Mouse (Mus musculus): Measurements from ENCODE around the gene B3gnt3. TPM values are rescaled to one million over a fixed set of nuclear protein-coding genes. Genes with fewer than 3 reads are reported as not detected.

Gene B3gnt3
- polyA plus RNA-seq, 1 experiment = 0.77 TPM

DNA sequence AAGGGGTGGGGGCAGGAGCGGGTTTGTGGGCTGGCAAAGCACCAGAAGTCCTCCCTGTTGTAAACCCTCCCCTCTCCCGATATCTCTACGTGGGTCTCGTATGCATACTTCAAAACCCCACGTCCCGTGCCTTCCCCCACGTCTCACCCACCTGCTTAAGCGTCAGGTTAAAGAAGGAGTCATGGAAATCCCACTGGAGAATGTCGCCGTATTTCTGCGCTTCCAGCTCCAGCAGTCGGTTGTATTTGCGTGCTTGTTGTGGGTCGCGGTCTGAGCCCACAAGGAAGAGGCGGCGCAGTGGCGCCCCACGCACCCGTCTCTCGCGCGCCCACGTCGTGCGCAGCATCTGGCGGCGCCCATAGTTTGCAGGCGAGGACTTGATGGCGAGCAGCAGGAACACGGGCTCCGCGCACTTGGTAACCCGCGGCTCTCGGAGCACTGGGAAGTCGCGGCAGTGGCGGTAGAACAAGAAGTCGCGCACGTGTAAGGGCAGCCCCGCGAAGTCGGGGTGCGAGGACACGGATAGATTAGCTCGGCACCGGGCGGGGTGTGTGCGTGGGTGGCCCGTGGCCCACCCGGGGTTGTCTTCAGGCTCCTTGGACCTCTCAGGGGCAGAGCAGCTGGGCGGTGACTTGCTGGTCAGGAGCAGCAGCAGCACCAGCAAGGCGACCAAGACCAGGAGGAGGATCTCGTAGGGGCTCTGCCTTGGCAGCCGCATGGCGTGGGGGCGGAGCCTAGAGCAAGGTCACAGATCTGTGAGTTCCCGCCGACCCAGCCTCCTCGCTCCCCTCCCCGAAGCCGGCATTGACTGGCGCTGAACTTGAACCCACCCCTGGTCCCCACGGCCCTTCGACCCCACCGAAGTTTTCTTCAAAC lies 8.2 kb downstream of the B3gnt3 start:
- peaks cover 53% of the 10 kb centered on the region for H3K4me1 ChIP-seq
- peaks cover 26% of the 10 kb centered on the region for H3K36me3 ChIP-seq (replicated peaks; ENCODE audit: low read length)
- H3K27me3 ChIP-seq (replicated peaks) = peaks cover 33% of the 10 kb centered on the region
- H3K9me3 ChIP-seq = 0 out of 2 replicates have a peak, but pooled peaks cover 3% of the 10 kb centered on the region
- TF ChIP-seq FLI1 (IDR thresholded peaks at IDR 0.05; ENCODE audit: low read length) = no peak
- no peak for TF ChIP-seq GATA1 (IDR thresholded peaks at IDR 0.05; ENCODE audit: borderline replicate concordance, low read length)
- peak overlapping the region; percentile 87 for H3K4me3 ChIP-seq (replicated peaks)

DNA sequence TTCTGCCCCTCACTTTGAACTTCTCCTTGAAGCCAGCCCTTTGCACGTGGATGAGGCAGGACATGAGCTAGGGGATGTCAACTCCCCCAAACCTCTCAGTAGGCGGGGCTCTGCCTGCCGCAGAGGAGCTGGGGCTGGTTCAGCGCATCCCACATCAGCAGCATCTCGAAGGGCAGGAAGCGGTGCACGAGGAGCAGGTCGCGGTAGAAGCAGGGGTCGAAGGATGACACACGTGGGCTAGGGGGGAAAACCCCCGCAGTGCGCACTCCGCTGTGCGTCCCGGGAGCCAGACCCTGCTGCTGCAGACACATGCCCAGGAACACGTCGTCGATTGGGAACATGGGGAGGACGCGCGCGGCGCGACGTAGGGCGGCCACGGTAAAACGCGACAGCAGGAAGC lies 9.1 kb downstream of the B3gnt3 start:
- Histone ChIP-seq H3K36me3 (replicated peaks; ENCODE audit: low read length) (peaks cover 35% of the 10 kb centered on the region), H3K27me3 (replicated peaks) (peaks cover 33% of the 10 kb centered on the region), H3K4me3 (replicated peaks) (peak overlapping the region; percentile 87), H3K4me1 (peaks cover 54% of the 10 kb centered on the region), H3K9me3 (0 out of 2 replicates have a peak, but pooled peaks cover 3% of the 10 kb centered on the region)
- TF ChIP-seq FLI1 (IDR thresholded peaks at IDR 0.05; ENCODE audit: low read length) (no peak), GATA1 (IDR thresholded peaks at IDR 0.05; ENCODE audit: borderline replicate concordance, low read length) (no peak)

DNA sequence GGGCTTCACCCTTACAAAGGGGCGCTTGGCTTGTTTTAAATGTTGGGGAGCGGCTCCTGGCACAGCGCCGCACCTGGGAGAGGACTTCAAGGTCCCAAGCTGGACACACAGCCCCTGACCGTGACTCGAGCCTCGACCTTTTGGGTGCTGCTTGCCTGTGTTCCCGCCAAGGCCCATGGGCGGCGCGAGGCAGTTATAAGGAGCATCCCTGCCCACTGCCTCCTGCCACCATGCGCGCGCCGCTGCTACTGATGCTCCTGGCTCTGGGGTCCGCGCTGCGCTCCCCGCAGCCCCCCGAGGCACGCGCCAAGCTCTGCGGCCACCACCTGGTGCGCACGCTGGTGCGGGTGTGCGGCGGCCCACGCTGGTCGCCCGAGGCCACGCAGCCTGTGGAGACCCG lies 12.6 kb downstream of the B3gnt3 start, which contains the start of gene Insl3:
Insl3 (plus strand) TSS at position 187 of the 400 bp plus-strand sequence.
- 0 out of 2 replicates have a peak, but pooled peaks cover 3% of the 10 kb centered on the region for H3K9me3 ChIP-seq
- H3K36me3 ChIP-seq (replicated peaks; ENCODE audit: low read length) = peaks cover 69% of the 10 kb centered on the region
- H3K4me3 ChIP-seq (replicated peaks) = no peak within 1 kb of the TSS
- peaks cover 20% of the 10 kb centered on the region for H3K27me3 ChIP-seq (replicated peaks)
- TF ChIP-seq GATA1 (IDR thresholded peaks at IDR 0.05; ENCODE audit: borderline replicate concordance, low read length) = no peak
- no peak for TF ChIP-seq FLI1 (IDR thresholded peaks at IDR 0.05; ENCODE audit: low read length)
- H3K4me1 ChIP-seq = peaks cover 54% of the 10 kb centered on the region

GRCm38 (mm10) chr8:71687616-71688015 lies 14.0 kb downstream of the B3gnt3 start:
- peaks cover 40% of the 10 kb centered on the region for H3K4me1 ChIP-seq
- peaks cover 6% of the 10 kb centered on the region for H3K27me3 ChIP-seq (replicated peaks)
- TF ChIP-seq GATA1 (IDR thresholded peaks at IDR 0.05; ENCODE audit: borderline replicate concordance, low read length) = no peak
- TF ChIP-seq FLI1 (IDR thresholded peaks at IDR 0.05; ENCODE audit: low read length) = no peak
- H3K36me3 ChIP-seq (replicated peaks; ENCODE audit: low read length) = peaks cover 83% of the 10 kb centered on the region
- H3K4me3 ChIP-seq (replicated peaks) = no peak overlapping the region
- no peaks in the 10 kb centered on the region for H3K9me3 ChIP-seq

DNA sequence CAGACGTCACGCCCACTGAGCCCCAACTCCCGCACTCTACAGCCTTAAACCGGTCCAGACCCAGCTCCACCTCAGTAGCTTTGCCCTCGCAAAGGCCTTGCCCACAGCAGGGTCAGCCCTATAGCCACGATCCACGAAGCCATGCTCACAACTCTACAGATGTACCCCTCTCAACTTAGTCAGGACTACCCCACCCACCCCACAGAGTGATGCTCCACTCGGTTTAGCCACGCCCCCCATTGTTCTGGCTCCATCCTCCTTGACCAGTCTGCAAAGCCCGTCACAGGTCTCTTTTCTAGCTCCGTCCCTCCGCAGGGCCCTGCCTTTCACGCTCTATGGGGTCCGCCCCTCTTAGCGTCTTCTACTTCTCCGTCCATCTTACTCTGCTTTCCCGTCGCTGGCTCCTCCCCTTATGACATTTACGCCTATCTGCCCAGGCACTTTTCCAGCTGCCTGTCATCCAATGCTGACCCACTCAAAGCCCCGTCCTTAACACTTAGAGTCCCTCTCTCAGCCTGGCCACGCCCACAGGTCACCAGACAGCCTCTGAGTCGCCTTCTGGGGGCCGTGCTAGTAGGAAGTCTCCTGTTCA lies 15.3 kb downstream of the B3gnt3 start:
- Histone ChIP-seq H3K36me3 (replicated peaks; ENCODE audit: low read length) (peaks cover 97% of the 10 kb centered on the region), H3K27me3 (replicated peaks) (no peaks in the 10 kb centered on the region), H3K4me1 (peaks cover 30% of the 10 kb centered on the region), H3K9me3 (no peaks in the 10 kb centered on the region), H3K4me3 (replicated peaks) (no peak overlapping the region)
- TF ChIP-seq GATA1 (IDR thresholded peaks at IDR 0.05; ENCODE audit: borderline replicate concordance, low read length) (no peak), FLI1 (IDR thresholded peaks at IDR 0.05; ENCODE audit: low read length) (no peak)

DNA sequence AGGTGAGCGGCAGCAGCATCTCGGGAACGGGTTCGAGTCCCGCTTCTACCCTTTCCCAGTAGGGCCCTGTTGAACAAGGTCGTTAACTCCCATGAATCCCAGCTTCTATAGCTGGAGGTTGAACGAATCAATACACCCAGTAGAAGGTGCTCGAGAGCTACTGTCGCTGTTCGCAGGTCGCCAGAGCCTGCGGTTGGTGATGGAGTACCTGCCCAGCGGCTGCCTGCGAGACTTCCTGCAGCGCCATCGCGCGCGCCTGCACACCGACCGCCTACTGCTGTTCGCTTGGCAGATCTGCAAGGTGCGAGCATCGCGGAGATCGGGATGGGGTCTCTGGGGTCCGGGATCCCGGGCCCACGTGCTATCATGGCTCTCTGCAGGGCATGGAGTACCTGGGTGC lies 16.0 kb downstream of the B3gnt3 start:
- Histone ChIP-seq H3K27me3 (replicated peaks) (no peaks in the 10 kb centered on the region), H3K4me1 (peaks cover 32% of the 10 kb centered on the region), H3K4me3 (replicated peaks) (no peak overlapping the region), H3K36me3 (replicated peaks; ENCODE audit: low read length) (peaks cover 100% of the 10 kb centered on the region), H3K9me3 (no peaks in the 10 kb centered on the region)
- TF ChIP-seq FLI1 (IDR thresholded peaks at IDR 0.05; ENCODE audit: low read length) = no peak
- no peak for TF ChIP-seq GATA1 (IDR thresholded peaks at IDR 0.05; ENCODE audit: borderline replicate concordance, low read length)

GRCm38 (mm10) chr8:71684701-71685100 lies 16.9 kb downstream of the B3gnt3 start:
- peaks cover 28% of the 10 kb centered on the region for H3K4me1 ChIP-seq
- no peaks in the 10 kb centered on the region for H3K9me3 ChIP-seq
- no peak for TF ChIP-seq GATA1 (IDR thresholded peaks at IDR 0.05; ENCODE audit: borderline replicate concordance, low read length)
- no peak for TF ChIP-seq FLI1 (IDR thresholded peaks at IDR 0.05; ENCODE audit: low read length)
- peaks cover 99% of the 10 kb centered on the region for H3K36me3 ChIP-seq (replicated peaks; ENCODE audit: low read length)
- no peak overlapping the region for H3K4me3 ChIP-seq (replicated peaks)
- no peaks in the 10 kb centered on the region for H3K27me3 ChIP-seq (replicated peaks)

DNA sequence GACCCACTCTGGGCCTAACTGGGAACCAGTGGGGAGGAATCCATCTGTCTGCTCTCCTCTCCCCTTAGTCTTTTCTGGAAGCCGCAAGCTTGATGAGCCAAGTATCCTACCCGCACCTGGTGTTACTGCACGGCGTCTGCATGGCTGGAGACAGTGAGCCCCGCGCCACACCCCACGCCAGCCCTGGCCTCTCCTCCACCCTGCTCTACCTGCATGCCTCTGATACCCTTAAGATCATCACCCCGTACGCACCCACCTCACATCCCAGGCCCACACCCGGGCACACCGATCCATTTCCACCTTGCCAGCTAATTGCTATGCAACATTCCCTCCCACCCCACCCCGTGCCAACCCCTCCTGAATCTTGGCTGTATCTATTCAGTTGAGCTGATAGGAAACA lies 18.8 kb downstream of the B3gnt3 start:
- Histone ChIP-seq H3K9me3 (no peaks in the 10 kb centered on the region), H3K4me3 (replicated peaks) (no peak overlapping the region), H3K4me1 (peaks cover 38% of the 10 kb centered on the region), H3K36me3 (replicated peaks; ENCODE audit: low read length) (peaks cover 99% of the 10 kb centered on the region), H3K27me3 (replicated peaks) (no peaks in the 10 kb centered on the region)
- TF ChIP-seq GATA1 (IDR thresholded peaks at IDR 0.05; ENCODE audit: borderline replicate concordance, low read length) (no peak), FLI1 (IDR thresholded peaks at IDR 0.05; ENCODE audit: low read length) (no peak)

DNA sequence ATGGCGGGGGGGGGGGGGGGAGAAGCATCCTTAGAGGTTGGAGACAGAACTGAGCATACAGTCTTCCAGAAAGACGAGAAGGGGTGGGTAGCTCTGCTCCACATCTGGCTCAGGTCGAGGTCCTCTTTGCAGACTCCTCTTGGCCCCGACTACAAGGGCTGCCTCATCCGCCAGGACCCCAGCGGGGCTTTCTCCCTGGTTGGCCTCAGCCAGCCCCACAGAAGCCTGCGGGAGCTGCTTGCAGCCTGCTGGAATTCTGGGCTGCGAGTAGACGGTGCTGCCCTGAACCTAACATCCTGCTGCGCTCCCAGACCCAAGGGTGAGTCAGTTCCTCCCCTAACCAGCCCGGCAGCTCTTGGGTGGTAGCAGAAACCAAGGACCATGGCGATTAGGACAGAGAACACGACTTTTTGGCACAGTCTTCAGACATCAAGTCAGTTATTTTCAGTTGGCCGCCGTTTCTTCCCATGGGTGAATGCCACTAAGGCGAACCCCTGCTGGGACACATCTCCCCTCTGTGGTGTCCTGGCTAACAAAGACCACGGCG lies 20.1 kb downstream of the B3gnt3 start:
- no peaks in the 10 kb centered on the region for H3K9me3 ChIP-seq
- no peak overlapping the region for H3K4me3 ChIP-seq (replicated peaks)
- H3K27me3 ChIP-seq (replicated peaks) = no peaks in the 10 kb centered on the region
- TF ChIP-seq GATA1 (IDR thresholded peaks at IDR 0.05; ENCODE audit: borderline replicate concordance, low read length) (no peak), FLI1 (IDR thresholded peaks at IDR 0.05; ENCODE audit: low read length) (no peak)
- H3K4me1 ChIP-seq = peaks cover 34% of the 10 kb centered on the region
- H3K36me3 ChIP-seq (replicated peaks; ENCODE audit: low read length) = peaks cover 88% of the 10 kb centered on the region

- H3K9me3 ChIP-seq = no peaks in the 10 kb centered on the region
- no peak for TF ChIP-seq FLI1 (IDR thresholded peaks at IDR 0.05; ENCODE audit: low read length)
- no peak for TF ChIP-seq GATA1 (IDR thresholded peaks at IDR 0.05; ENCODE audit: borderline replicate concordance, low read length)
- peaks cover 78% of the 10 kb centered on the region for H3K36me3 ChIP-seq (replicated peaks; ENCODE audit: low read length)
- H3K27me3 ChIP-seq (replicated peaks) = no peaks in the 10 kb centered on the region
- peaks cover 38% of the 10 kb centered on the region for H3K4me1 ChIP-seq
- H3K4me3 ChIP-seq (replicated peaks) = no peak overlapping the region
Observed at GRCm38 (mm10) chr8:71680471-71680870, 21.1 kb downstream of the B3gnt3 start.

Data from megakaryocyte, embryonic 14.5 days (primary cell).